Mouse (Mus musculus) lung, postnatal 0 days (tissue): ENCODE data around the gene Gucy2e.

ENCODE experiments used
- CTCF ChIP-seq: IDR thresholded peaks from 2 replicates; pipeline ENCODE4 v1.5.1; 2016; ENCODE audit warnings: antibody characterized with exemption, mild to moderate bottlenecking
- EP300 ChIP-seq: IDR thresholded peaks from 2 replicates; pipeline ENCODE4 v1.6.1; 2016; ENCODE audit warnings: antibody characterized with exemption, mild to moderate bottlenecking, control low read depth

DNA sequence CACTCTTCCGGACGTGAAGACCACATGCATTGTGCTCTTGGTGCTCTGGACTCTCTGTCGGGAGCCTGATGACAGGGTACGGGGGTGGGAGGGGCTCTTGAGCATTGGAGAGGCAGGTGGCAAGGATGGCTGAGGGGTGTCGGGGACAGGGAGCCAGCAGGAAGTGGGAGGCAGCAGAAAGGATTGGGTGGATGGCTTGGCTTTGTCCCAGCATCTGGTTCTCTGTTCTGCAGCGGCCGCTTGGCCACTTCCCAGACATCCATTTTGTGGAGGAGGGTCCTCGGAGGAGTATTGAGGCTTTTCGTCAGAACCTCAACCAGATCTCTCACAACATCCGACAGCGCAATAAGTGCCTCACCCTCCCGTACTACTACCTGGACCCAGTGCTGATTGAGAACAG is 67.5 kb downstream of the Gucy2e start:
- TF ChIP-seq CTCF (no peak), EP300 (no peak)
